Mouse (Mus musculus): ENCODE measurements around the gene Chrng.

DNA sequence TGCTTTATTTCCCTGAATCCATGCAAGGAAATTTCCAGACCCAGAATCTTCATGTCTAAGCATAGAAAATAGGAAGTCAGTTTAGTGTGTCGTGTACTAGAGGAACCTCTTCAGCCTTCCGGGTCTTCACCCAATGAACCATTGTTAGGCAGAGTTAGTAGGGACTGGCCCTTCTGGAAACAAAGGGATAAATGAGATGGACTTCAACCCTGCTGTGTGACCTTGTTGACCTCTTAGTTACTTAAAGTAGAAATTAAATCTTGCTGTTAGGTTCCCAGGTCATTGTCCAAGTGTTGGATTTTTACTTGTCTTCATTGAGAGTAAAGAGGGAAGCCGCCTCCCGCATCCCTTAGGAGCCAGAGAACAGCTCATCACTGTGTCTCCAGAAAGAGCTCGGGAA, 26.1 kb downstream of the Chrng start:
- TF ChIP-seq HCFC1 (IDR thresholded peaks at IDR 0.05; ENCODE audit: borderline replicate concordance, insufficient read depth, low read length) = no peak
- TF ChIP-seq MAFK (IDR thresholded peaks at IDR 0.05; ENCODE audit: insufficient read depth, low read depth, low read length) = no peak

Measured in ES-E14 (cell line).